Mouse (Mus musculus) spleen, adult 2 months (tissue): ENCODE results near the gene Bub1b. TPM values are rescaled to one million over a fixed set of nuclear protein-coding genes. Genes with fewer than 3 reads are reported as not detected.
A peak's percentile ranks its signal among the peaks of the same experiment; 100 is the strongest.
"Not testable (repeated sequence)": the region's sequence is repeated elsewhere in the genome, so short reads cannot be mapped to it uniquely, and the experiment has no call there.

Experiments
- DNase-seq, 2 experiments: peaks; one replicate each; pipeline versions ENCODE4 v3.0.0 to v3.0.0-alpha.2; 2012 to 2021; ENCODE audit warnings: low spot score in 2 of 2, low read depth in 1 of 2
- H3K27ac ChIP-seq: fragments of 200-500 bp; 2 replicates; pipeline ENCODE4 v1.5.1; 2012; ENCODE audit warnings: low read length, inconsistent platforms; ENCODE audit not compliant: insufficient read depth
- H3K27me3 ChIP-seq: fragments of 200-500 bp; 2 replicates; pipeline ENCODE4 v1.6.1; 2012; ENCODE audit warnings: mild to moderate bottlenecking, moderate library complexity, low read length, inconsistent platforms; ENCODE audit not compliant: control insufficient read depth, insufficient read depth
- H3K36me3 ChIP-seq: fragments of 200-500 bp; 2 replicates; pipeline ENCODE4 v1.6.1; 2012; ENCODE audit warnings: mild to moderate bottlenecking, low read length, inconsistent platforms; ENCODE audit not compliant: control insufficient read depth, insufficient read depth
- H3K4me1 ChIP-seq: fragments of 200-500 bp; 2 replicates; pipeline ENCODE4 v1.6.1; 2011; ENCODE audit warnings: inconsistent platforms; ENCODE audit not compliant: control insufficient read depth, insufficient read depth, insufficient read length
- H3K4me3 ChIP-seq: fragments of 200-500 bp; 2 replicates; pipeline ENCODE4 v1.5.1; 2011; ENCODE audit warnings: mild to moderate bottlenecking, inconsistent platforms; ENCODE audit not compliant: insufficient read depth, insufficient read length; ENCODE audit errors: extremely low read depth
- CTCF ChIP-seq: fragments of 200-500 bp; IDR thresholded peaks from 2 replicates; pipeline ENCODE4 v1.5.1; 2011; ENCODE audit warnings: mild to moderate bottlenecking, inconsistent platforms; ENCODE audit not compliant: insufficient read depth, insufficient read length, insufficient replicate concordance; ENCODE audit errors: extremely low read depth
- POLR2A ChIP-seq: fragments of 200-500 bp; IDR thresholded peaks from 2 replicates; pipeline ENCODE4 v1.6.1; 2011; ENCODE audit warnings: low read depth, low read length, inconsistent platforms
- WGBS: fragments of 180-500 bp; shearing (Covaris S2); methylation state at CpG from one replicate; pipeline ENCODE4 v1.1.7; 2018; 5-methylcytosine and 5-hydroxymethylcytosine counted together
- polyA plus RNA-seq: library from polyadenylated mRNA; depleted of rRNA; stranded (reverse); fragments of >200 nt; gene quantifications from 2 replicates; pipeline ENCODE4 v1.2.3, GENCODE M21; 2012; rRNA removed

The Bub1b gene
- polyA plus RNA-seq = 5.0 and 5.7 TPM in 2 replicates

- 5% methylated on average over 41 of the region's 41 CpGs for WGBS
- peak within 1 kb of the TSS; percentile 69 for H3K4me3 ChIP-seq
- DNase-seq = peak; percentile 82 to 90
- peaks cover 5% of the 10 kb centered on the region; the same call in 1 of the 2 replicates for H3K4me1 ChIP-seq
- TF ChIP-seq CTCF = no peak
- no peak for TF ChIP-seq POLR2A
- no peaks in the 10 kb centered on the region for H3K27me3 ChIP-seq
- H3K27ac ChIP-seq = peak within 1 kb of the TSS; percentile 6
- no peaks in the 10 kb centered on the region for H3K36me3 ChIP-seq
Measured at GRCm38 (mm10) chr2:118597673-118598568, at the start of gene Bub1b. Gene Bub1b, plus strand, starts transcription at chr2:118598211.

GRCm38 (mm10) chr2:118548421-118549221 is 49.4 kb upstream of the Bub1b start:
- Histone ChIP-seq H3K36me3 (no peaks in the 10 kb centered on the region), H3K27me3 (no peaks in the 10 kb centered on the region), H3K4me1 (peaks cover 42% of the 10 kb centered on the region), H3K4me3 (peak overlapping the region; percentile 63), H3K27ac (peak overlapping the region; percentile 51)
- no peak for DNase-seq
- WGBS = 4% methylated on average over 18 of the region's 18 CpGs
- no peak for TF ChIP-seq CTCF
- no peak for TF ChIP-seq POLR2A

GRCm38 (mm10) chr2:118549507-118550473 is 48.2 kb upstream of the Bub1b start, which contains the start of gene Bmf:
Gene Bmf, minus strand, starts transcription at chr2:118549687.
- WGBS = 2% methylated on average over 45 of the region's 45 CpGs
- Histone ChIP-seq H3K27ac (peak within 1 kb of the TSS; percentile 51), H3K36me3 (no peaks in the 10 kb centered on the region), H3K4me3 (peak within 1 kb of the TSS; percentile 63), H3K27me3 (no peaks in the 10 kb centered on the region), H3K4me1 (peaks cover 31% of the 10 kb centered on the region; the same call in 1 of the 2 replicates)
- TF ChIP-seq POLR2A (peak; percentile 16; the same call in 1 of the 2 replicates), CTCF (no peak)
- DNase-seq = peak; percentile 86 to 91

- H3K27me3 ChIP-seq = no peaks in the 10 kb centered on the region
- H3K36me3 ChIP-seq = no peaks in the 10 kb centered on the region
- H3K4me1 ChIP-seq = peaks cover 16% of the 10 kb centered on the region; the same call in 1 of the 2 replicates
- H3K27ac ChIP-seq = no peak overlapping the region
- no peak overlapping the region for H3K4me3 ChIP-seq
- no peak for DNase-seq
- 86% methylated on average over 2 of the region's 2 CpGs for WGBS
- TF ChIP-seq CTCF = no peak
- TF ChIP-seq POLR2A = no peak
Measured at GRCm38 (mm10) chr2:118551606-118552005, 46.4 kb upstream of the Bub1b start.

GRCm38 (mm10) chr2:118554356-118554990 is 43.5 kb upstream of the Bub1b start:
- H3K4me3 ChIP-seq = peak overlapping the region; percentile 60
- peak; percentile 74 to 88 for DNase-seq
- H3K27me3 ChIP-seq, H3K4me1 ChIP-seq, H3K36me3 ChIP-seq: not testable (repeated sequence)
- TF ChIP-seq POLR2A = 0 out of 2 replicates have a peak, but pooled peaks have one; percentile 5
- WGBS = 38% methylated on average over 15 of the region's 17 CpGs
- H3K27ac ChIP-seq = peak overlapping the region; percentile 84

- Histone ChIP-seq H3K4me1 (peaks cover 12% of the 10 kb centered on the region), H3K27me3 (no peaks in the 10 kb centered on the region), H3K4me3 (no peak overlapping the region), H3K36me3 (no peaks in the 10 kb centered on the region; the same call in 1 of the 2 replicates), H3K27ac (no peak overlapping the region)
- TF ChIP-seq CTCF (no peak), POLR2A (no peak)
- 86% methylated on average over 3 of the region's 3 CpGs for WGBS
- DNase-seq = no peak
Measured at GRCm38 (mm10) chr2:118558426-118558825, 39.6 kb upstream of the Bub1b start.
